In the genomic region with DNA sequence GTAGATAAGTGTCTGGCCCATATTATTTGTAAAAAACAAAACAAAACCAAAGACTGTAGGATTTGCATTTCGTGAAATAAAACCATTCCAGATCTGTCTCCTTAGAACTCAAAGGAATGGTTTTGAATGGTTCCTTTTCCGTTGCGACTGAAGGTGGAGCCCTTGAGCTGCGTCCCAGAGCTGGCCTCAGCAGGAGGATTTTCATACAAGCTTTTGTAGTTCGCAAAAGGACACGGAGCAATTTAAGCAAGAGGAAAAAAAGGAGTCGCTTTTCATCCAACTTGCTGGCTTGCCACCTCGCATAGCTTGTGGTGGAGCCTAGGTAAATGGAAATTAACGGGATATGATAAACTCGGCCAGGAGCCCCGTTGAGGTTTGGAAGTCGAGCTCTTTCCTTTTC, we compare ENCODE assay signal across 8 mouse cellular contexts.
DNase-seq lines count a peak whose midpoint lies in the region; ATAC-seq lines count a peak whose summit lies in the region.

No protein-coding gene starts in this region.

- H3K4me1 ChIP-seq in forebrain, embryonic 16.5 days (replicated peaks; ENCODE audit: control insufficient read depth, insufficient read depth, low read length), result no peaks in the 10 kb centered on the region
- H3K4me1 ChIP-seq in intestine, embryonic 15.5 days (replicated peaks), result no peaks in the 10 kb centered on the region
- H3K4me1 ChIP-seq in midbrain, embryonic 15.5 days, result no peaks in the 10 kb centered on the region

- H3K9ac ChIP-seq in forebrain, embryonic 16.5 days (replicated peaks; ENCODE audit: low read depth, low read length), result no peak overlapping the region
- H3K9ac ChIP-seq in intestine, embryonic 15.5 days, result no peak overlapping the region
- no peak overlapping the region for H3K9ac ChIP-seq in midbrain, embryonic 15.5 days

- H3K4me2 ChIP-seq in forebrain, embryonic 16.5 days (ENCODE audit: low read length), result peak overlapping the region; percentile 47
- H3K4me2 ChIP-seq in intestine, embryonic 15.5 days (replicated peaks), result peak overlapping the region; percentile 59
- peak overlapping the region; percentile 41 for H3K4me2 ChIP-seq in midbrain, embryonic 15.5 days

- under 1% methylated on average over 12 of the region's 12 CpGs for WGBS in forebrain, embryonic 16.5 days
- WGBS in intestine, embryonic 15.5 days, result 2% methylated on average over 12 of the region's 12 CpGs
- under 1% methylated on average over 12 of the region's 12 CpGs for WGBS in midbrain, embryonic 15.5 days

- H3K9me3 ChIP-seq in forebrain, embryonic 16.5 days (ENCODE audit: control insufficient read depth, low read length), result no peaks in the 10 kb centered on the region
- H3K9me3 ChIP-seq in intestine, embryonic 15.5 days, result no peaks in the 10 kb centered on the region
- H3K9me3 ChIP-seq in midbrain, embryonic 15.5 days, result no peaks in the 10 kb centered on the region

- ATAC-seq in forebrain, embryonic 16.5 days, result peak; percentile 90
- ATAC-seq in intestine, embryonic 15.5 days, result no peak
- ATAC-seq in midbrain, embryonic 15.5 days (replicated peaks), result peak; percentile 82

- no peaks in the 10 kb centered on the region for H3K27me3 ChIP-seq in forebrain, embryonic 16.5 days (replicated peaks; ENCODE audit: control insufficient read depth, insufficient read depth, low read length)
- no peaks in the 10 kb centered on the region for H3K27me3 ChIP-seq in intestine, embryonic 15.5 days (replicated peaks)
- no peaks in the 10 kb centered on the region for H3K27me3 ChIP-seq in midbrain, embryonic 15.5 days (replicated peaks)

- peak overlapping the region; percentile 29 for H3K4me3 ChIP-seq in forebrain, embryonic 16.5 days (replicated peaks; ENCODE audit: low read length)
- H3K4me3 ChIP-seq in intestine, embryonic 15.5 days (replicated peaks), result peak overlapping the region; percentile 21; the same call in 1 of the 2 replicates
- peak overlapping the region; percentile 25 for H3K4me3 ChIP-seq in midbrain, embryonic 15.5 days

- no peaks in the 10 kb centered on the region for H3K36me3 ChIP-seq in forebrain, embryonic 16.5 days (ENCODE audit: control insufficient read depth, insufficient read depth)
- no peaks in the 10 kb centered on the region for H3K36me3 ChIP-seq in intestine, embryonic 15.5 days
- no peaks in the 10 kb centered on the region for H3K36me3 ChIP-seq in midbrain, embryonic 15.5 days (replicated peaks)

- intact Hi-C loops in left cerebral cortex, postnatal 10 days (cut with DNase I), result loop anchor here (5.0 kb wide), 2 partner anchors 1255 to 1495 kb away; a partner anchor contains a TSS

- H3K27ac ChIP-seq in forebrain, embryonic 16.5 days (ENCODE audit: low read length), result no peak overlapping the region
- H3K27ac ChIP-seq in intestine, embryonic 15.5 days, result no peak overlapping the region
- 0 out of 2 replicates have a peak overlapping the region, but pooled peaks have one; percentile 0 for H3K27ac ChIP-seq in midbrain, embryonic 15.5 days

- peak; percentile 27 for DNase-seq in gastrocnemius, postnatal 10 days
- DNase-seq in gastrocnemius, adult 8-10 months (ENCODE audit: low spot score in 2 of 2), result no peak
- peak; percentile 59 for DNase-seq in cerebellum, adult 11-12 months
- peak; percentile 49 to 79 for DNase-seq in left cerebral cortex, postnatal 10 days (ENCODE audit: extremely low spot score in 1 of 2, low spot score in 2 of 2)
- DNase-seq in urinary bladder, postnatal 25 days (ENCODE audit: low spot score), result peak; percentile 35

Comparison
In these comparisons a context has a peak if more than half of its experiments do, and no peak if none do; other contexts are left out.
1. DNase-seq: peak in gastrocnemius, postnatal 10 days (single experiment), cerebellum, adult 11-12 months (single experiment), left cerebral cortex, postnatal 10 days (2 of 2) and urinary bladder, postnatal 25 days (single experiment); none in gastrocnemius, adult 8-10 months (0 of 2).
2. Peak in every context shown above with its lines, with median percentiles within 50 percentile points of each other: H3K4me2 ChIP-seq and H3K4me3 ChIP-seq.